Mouse (Mus musculus) hindbrain, embryonic 14.5 days (tissue): Measurements from ENCODE around the gene Cluh. TPM values are rescaled to one million over a fixed set of nuclear protein-coding genes. Genes with fewer than 3 reads are reported as not detected.

Experiments used
- ATAC-seq: fragments of 200-750 bp; cut with Nextera tagmentation; 2 replicates; pipeline ENCODE4 v1.8.0; 2017; ENCODE audit warnings: moderate number of reproducible peaks, mild to moderate bottlenecking, moderate TSS enrichment, moderate library complexity; ENCODE audit not compliant: low FRiP score
- DNase-seq: peaks from one replicate; pipeline ENCODE4 v3.0.0-alpha.2; 2015; ENCODE audit warnings: low spot score
- H3K27ac ChIP-seq: fragments of 300-500 bp; sonication (generic); 2 replicates; pipeline ENCODE4 v1.5.1; 2014; ENCODE audit warnings: mild to moderate bottlenecking, moderate library complexity
- H3K27me3 ChIP-seq: fragments of 300-500 bp; sonication (generic); 2 replicates; pipeline ENCODE4 v1.6.1; 2014; ENCODE audit warnings: mild to moderate bottlenecking, low read length, mixed read lengths; ENCODE audit not compliant: control insufficient read depth, insufficient read depth
- H3K36me3 ChIP-seq: fragments of 300-500 bp; sonication (generic); replicated peaks from 2 replicates; pipeline ENCODE4 v1.6.1; 2014; ENCODE audit not compliant: control insufficient read depth, insufficient read depth
- H3K4me1 ChIP-seq: fragments of 300-500 bp; sonication (generic); replicated peaks from 2 replicates; pipeline ENCODE4 v1.6.1; 2014; ENCODE audit warnings: antibody characterized with exemption, low read length, mixed read lengths; ENCODE audit not compliant: control insufficient read depth, insufficient read depth
- H3K4me2 ChIP-seq: fragments of 300-500 bp; sonication (generic); replicated peaks from 2 replicates; pipeline ENCODE4 v1.6.1; 2014; ENCODE audit warnings: mild to moderate bottlenecking, moderate library complexity
- H3K4me3 ChIP-seq: fragments of 300-500 bp; sonication (generic); replicated peaks from 2 replicates; pipeline ENCODE4 v1.5.1; 2014; ENCODE audit warnings: mild to moderate bottlenecking, low read length
- H3K9ac ChIP-seq: fragments of 300-500 bp; sonication (generic); 2 replicates; pipeline ENCODE4 v1.6.1; 2014
- H3K9me3 ChIP-seq: fragments of 300-500 bp; sonication (generic); 2 replicates; pipeline ENCODE4 v1.6.1; 2016; ENCODE audit warnings: low read length; ENCODE audit not compliant: control insufficient read depth
- WGBS: fragments of 180-500 bp; shearing (Covaris S2); extraction: QIAGEN DNeasy Blood & Tissue Kit; methylation state at CpG from one replicate; pipeline ENCODE4 v1.1.7; 2014; 5-methylcytosine and 5-hydroxymethylcytosine counted together
- polyA plus RNA-seq: library from polyadenylated mRNA; unstranded; fragments of >200 nt; fragmentation: Nextera tagmentation; extraction: Ambion mirVana; gene quantifications from 2 replicates; pipeline ENCODE4 v1.2.1, GENCODE M21; 2014

The Cluh gene
- polyA plus RNA-seq, 1 experiment from 2014 or later: 18.4 TPM

- ATAC-seq: no peak
- Histone ChIP-seq H3K4me2 (no peak overlapping the region), H3K9ac (no peak overlapping the region), H3K4me3 (no peak overlapping the region), H3K9me3 (no peaks in the 10 kb centered on the region), H3K36me3 (peaks cover 40% of the 10 kb centered on the region), H3K4me1 (no peaks in the 10 kb centered on the region), H3K27me3 (no peaks in the 10 kb centered on the region), H3K27ac (no peak overlapping the region)
- 100% methylated on average over 2 of the region's 2 CpGs for WGBS
- DNase-seq: no peak
Observed at GRCm38 (mm10) chr11:74699505-74699904, 50.2 kb downstream of the Cluh start.

DNA sequence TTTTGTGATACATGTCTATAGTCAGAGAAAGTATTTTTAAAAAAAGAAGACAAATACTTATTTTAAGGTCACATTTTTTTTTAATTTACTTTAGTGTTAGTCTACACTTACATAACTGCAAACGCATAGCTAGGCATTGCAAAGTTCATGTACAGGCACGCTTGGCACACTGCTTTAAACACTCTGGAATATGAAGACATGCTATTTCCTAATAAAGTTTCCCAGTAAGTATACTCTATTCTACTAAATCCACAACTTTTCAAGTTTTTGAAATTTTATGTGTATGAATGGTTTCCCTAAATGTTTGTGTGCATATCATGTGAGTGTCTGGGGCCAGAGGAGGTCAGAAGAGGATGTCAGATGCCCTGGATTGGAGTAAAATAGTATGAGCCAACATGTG lies 54.8 kb downstream of the Cluh start:
- no peak overlapping the region for H3K27ac ChIP-seq
- H3K9me3 ChIP-seq: no peaks in the 10 kb centered on the region
- 98% methylated on average over 2 of the region's 2 CpGs for WGBS
- no peaks in the 10 kb centered on the region; the same call in 1 of the 2 replicates for H3K4me1 ChIP-seq
- H3K27me3 ChIP-seq: no peaks in the 10 kb centered on the region
- no peak overlapping the region for H3K9ac ChIP-seq
- H3K4me3 ChIP-seq: no peak overlapping the region
- H3K4me2 ChIP-seq: no peak overlapping the region
- DNase-seq (no peak), ATAC-seq (no peak)
- H3K36me3 ChIP-seq: peaks cover 2% of the 10 kb centered on the region

DNA sequence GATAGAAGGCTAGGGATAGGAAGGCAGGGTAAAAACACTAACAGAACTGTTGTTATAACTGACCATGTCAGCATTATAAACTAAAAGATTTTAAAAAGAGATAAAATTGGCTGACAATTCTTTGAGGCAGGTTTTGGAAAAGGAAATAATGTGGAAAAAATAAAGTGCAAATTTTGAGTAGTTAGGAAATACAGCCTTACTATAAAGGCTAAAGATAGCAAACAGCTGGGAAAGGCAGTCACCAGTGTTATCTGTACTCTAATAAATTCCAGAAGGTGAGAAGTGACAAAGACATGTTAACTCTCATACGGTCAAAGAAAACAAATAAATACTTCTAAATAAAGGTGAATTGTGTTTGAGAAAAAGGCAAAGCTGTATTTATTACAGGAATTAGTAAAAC lies 59.5 kb downstream of the Cluh start:
- no peaks in the 10 kb centered on the region; the same call in 1 of the 2 replicates for H3K4me1 ChIP-seq
- 0 out of 2 replicates have a peak, but pooled peaks cover 3% of the 10 kb centered on the region for H3K36me3 ChIP-seq
- H3K4me3 ChIP-seq: no peak overlapping the region
- no peak overlapping the region for H3K4me2 ChIP-seq
- DNase-seq (no peak), ATAC-seq (no peak)
- 84% methylated on average over 1 of the region's 1 CpGs for WGBS
- no peak overlapping the region for H3K27ac ChIP-seq
- H3K9me3 ChIP-seq: no peaks in the 10 kb centered on the region
- no peaks in the 10 kb centered on the region for H3K27me3 ChIP-seq
- H3K9ac ChIP-seq: no peak overlapping the region

- WGBS: 91% methylated on average over 1 of the region's 1 CpGs
Observed at GRCm38 (mm10) chr11:74710671-74711070, 61.4 kb downstream of the Cluh start.

DNA sequence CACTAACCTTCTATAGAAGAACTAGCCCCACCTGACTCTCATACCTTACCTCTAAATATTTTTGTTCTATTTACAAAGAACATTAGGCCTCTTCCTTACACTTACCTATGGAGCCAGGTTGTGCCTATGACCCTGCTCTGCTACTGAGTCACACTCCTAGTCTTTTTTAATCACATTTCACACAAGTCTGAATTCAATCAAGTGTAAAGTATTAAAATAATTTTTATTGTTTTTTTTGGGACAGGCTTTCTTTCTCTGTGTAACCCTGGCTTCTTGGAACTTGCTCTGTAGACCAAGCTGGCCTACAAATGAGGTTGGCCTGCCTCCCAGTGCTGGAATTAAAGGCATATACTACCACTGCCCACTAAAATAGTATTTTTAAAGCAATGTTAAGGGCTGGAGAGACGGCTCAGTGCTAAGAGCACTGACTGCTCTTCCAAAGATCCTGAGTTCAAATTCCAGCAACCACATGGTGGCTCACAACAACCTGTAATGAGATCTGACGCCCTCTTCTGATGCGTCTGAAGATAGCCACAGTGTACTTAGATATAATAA lies 66.8 kb downstream of the Cluh start:
- H3K27ac ChIP-seq: no peak overlapping the region
- 0 out of 2 replicates have a peak, but pooled peaks cover 3% of the 10 kb centered on the region for H3K36me3 ChIP-seq
- no peak overlapping the region for H3K4me2 ChIP-seq
- H3K9ac ChIP-seq: no peak overlapping the region
- WGBS: 93% methylated on average over 3 of the region's 3 CpGs
- ATAC-seq: no peak
- H3K4me1 ChIP-seq: peaks cover 12% of the 10 kb centered on the region
- H3K27me3 ChIP-seq: no peaks in the 10 kb centered on the region
- H3K4me3 ChIP-seq: no peak overlapping the region
- no peaks in the 10 kb centered on the region for H3K9me3 ChIP-seq
- DNase-seq: no peak

More at GRCm38 (mm10) chr11:74710671-74711070, 61.4 kb downstream of the Cluh start:
- Histone ChIP-seq H3K36me3 (0 out of 2 replicates have a peak, but pooled peaks cover 3% of the 10 kb centered on the region), H3K9me3 (no peaks in the 10 kb centered on the region), H3K9ac (no peak overlapping the region), H3K27me3 (no peaks in the 10 kb centered on the region), H3K4me3 (no peak overlapping the region), H3K4me2 (no peak overlapping the region), H3K4me1 (no peaks in the 10 kb centered on the region; the same call in 1 of the 2 replicates), H3K27ac (no peak overlapping the region)
- no peak for DNase-seq
- ATAC-seq: no peak

Other genes with a start within 250 kb of the Cluh start
- gene Rap1gap2, start 38.6 kb upstream of the Cluh start, polyA plus RNA-seq: 11.2 and 12.0 TPM in 2 replicates
- gene Ccdc92b, start 29.9 kb upstream of the Cluh start, polyA plus RNA-seq: 3.5 and 5.0 TPM in 2 replicates
- gene Pafah1b1, start 75.2 kb downstream of the Cluh start, polyA plus RNA-seq: 110 and 111 TPM in 2 replicates
- 35.2 and 36.8 TPM in 2 replicates for gene Mettl16, start 121.3 kb downstream of the Cluh start, polyA plus RNA-seq
- gene Mnt, start 181.4 kb downstream of the Cluh start, polyA plus RNA-seq: 8.3 and 8.8 TPM in 2 replicates
- 23.7 and 28.9 TPM in 2 replicates for gene Sgsm2, start 247.6 kb downstream of the Cluh start, polyA plus RNA-seq
- 32.1 and 33.1 TPM in 2 replicates for gene Tsr1, start 248.6 kb downstream of the Cluh start, polyA plus RNA-seq